Mouse (Mus musculus) small intestine, adult 2 months (tissue): ENCODE measurements around the gene Foxk2.

Source experiments
- CTCF ChIP-seq: fragments of 200-500 bp; IDR thresholded peaks from 2 replicates; pipeline ENCODE4 v1.5.1; 2012; ENCODE audit warnings: low read depth, mild to moderate bottlenecking, control low read depth, inconsistent platforms, low read length, moderate library complexity, mixed read lengths; ENCODE audit not compliant: insufficient replicate concordance, insufficient read length; ENCODE audit errors: extremely low read depth
- POLR2A ChIP-seq: fragments of 200-500 bp; IDR thresholded peaks from 2 replicates; pipeline ENCODE4 v1.6.1; 2012; ENCODE audit warnings: low read depth, mild to moderate bottlenecking, control low read depth, inconsistent platforms, low read length, moderate library complexity

GRCm38 (mm10) chr11:121235475-121236238 is 24.1 kb upstream of the Foxk2 start:
- TF ChIP-seq CTCF (peak; percentile 60; the same call in 1 of the 2 replicates), POLR2A (no peak)
